Mouse (Mus musculus): Measurements from ENCODE around the gene Cxcl3.
"Not testable (repeated sequence)": the region's sequence is repeated elsewhere in the genome, so short reads cannot be mapped to it uniquely, and the experiment has no call there.

Gene Cxcl3

DNA sequence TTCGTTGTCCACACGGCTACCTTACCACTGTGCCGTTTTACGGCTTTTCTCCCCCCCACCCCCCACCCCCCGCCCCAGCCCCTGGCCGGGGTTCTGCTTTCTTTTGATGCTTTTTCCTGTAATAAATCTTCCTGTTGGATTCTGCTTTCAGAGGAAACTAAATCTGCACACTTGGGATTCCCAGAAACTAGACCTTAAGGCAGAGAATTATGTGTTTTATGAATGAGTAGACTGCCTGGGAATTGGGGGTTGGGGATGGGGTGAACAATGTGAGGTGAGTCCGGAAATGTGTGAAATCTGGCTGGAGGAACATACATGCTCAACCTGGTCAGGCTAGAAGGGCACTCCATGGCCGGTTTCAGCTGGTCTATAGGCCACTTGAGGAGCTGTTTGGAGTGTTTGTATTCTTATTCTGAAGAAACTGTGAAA is 4.2 kb downstream of the Cxcl3 start:
- DNase-seq (ENCODE audit: low spot score): no peak

DNA sequence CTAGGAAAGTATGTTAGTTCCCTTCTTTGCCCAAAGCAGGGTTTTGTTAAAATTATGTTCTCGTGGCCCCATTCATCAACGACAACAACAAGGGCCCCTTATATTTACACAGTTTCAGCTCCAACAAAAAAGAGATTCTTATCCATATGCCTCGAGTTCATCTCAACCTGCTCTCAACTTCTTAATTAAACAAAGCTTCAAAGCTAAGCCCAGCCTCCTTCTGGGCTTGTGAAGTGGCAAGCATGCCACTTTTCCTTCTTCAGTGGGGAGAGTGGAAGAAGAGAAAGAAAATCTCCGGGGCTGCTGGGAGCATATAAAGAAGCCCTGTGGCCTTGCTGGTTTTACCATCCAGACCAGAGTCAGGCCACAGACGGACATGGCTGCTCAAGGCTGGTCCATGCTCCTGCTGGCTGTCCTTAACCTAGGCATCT is 8.3 kb downstream of the Cxcl3 start, which contains the start of gene Cxcl15:
Gene Cxcl15 (plus strand): TSS at position 340 of the 431 bp plus-strand sequence.
- no peak for DNase-seq (ENCODE audit: low spot score)

DNA sequence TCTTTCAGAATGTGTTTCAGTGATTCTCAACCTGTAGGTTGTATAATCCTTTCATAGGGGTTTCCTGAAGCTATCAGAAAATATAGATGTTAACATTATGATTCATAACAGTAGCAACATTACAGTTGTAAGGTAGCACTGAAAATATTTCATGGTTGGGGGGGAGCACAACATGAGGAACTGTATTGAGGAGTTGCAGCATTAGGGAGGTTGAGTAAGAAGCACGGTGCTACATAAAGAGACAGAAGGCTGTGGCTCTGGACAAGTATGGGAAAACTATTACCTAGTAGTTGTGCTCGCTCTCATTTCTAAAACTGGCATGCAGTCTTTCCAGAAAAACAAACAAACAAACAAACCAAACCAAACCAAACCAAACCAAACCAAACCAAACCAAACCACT is 9.5 kb downstream of the Cxcl3 start:
- not testable (repeated sequence) for DNase-seq (ENCODE audit: low spot score)

DNA sequence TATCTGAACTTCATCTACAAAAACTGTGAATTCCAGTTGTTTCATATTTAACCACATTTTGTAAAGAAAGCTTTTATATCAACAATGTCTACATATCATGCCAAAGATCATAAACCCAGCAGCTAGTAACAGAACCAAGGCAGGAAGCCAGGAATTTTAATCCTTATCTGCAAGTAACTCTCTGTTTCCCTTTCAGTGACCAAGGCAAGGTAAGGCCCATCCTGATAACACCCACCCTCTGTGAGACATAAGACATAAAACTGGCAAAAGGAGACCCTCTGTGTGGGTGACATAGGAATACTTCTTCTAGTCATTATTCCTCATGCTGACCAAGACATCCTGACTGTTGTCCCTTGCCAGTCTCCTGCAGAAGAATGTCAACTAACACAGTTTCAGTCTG is 18.7 kb downstream of the Cxcl3 start:
- no peak for DNase-seq (ENCODE audit: low spot score)

DNA sequence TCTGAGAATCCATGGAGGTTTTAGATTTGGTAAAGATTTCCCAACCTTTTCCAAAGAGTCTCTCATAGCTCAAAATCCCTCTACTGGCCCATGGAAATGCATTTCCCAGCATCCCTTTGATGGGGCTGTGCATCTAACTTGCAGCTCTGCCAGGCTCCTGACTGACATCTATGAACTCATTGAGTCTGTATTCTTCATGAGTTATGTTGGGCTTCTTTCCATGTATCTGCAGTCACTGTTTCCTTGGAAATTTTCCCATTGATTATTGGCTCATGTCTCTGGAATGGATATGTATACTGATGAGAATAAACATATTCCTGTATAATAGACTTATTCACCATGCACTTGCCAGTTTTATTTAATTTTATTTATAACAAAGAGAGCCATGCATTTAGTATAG is 20.1 kb downstream of the Cxcl3 start:
- no peak for DNase-seq (ENCODE audit: low spot score)

DNA sequence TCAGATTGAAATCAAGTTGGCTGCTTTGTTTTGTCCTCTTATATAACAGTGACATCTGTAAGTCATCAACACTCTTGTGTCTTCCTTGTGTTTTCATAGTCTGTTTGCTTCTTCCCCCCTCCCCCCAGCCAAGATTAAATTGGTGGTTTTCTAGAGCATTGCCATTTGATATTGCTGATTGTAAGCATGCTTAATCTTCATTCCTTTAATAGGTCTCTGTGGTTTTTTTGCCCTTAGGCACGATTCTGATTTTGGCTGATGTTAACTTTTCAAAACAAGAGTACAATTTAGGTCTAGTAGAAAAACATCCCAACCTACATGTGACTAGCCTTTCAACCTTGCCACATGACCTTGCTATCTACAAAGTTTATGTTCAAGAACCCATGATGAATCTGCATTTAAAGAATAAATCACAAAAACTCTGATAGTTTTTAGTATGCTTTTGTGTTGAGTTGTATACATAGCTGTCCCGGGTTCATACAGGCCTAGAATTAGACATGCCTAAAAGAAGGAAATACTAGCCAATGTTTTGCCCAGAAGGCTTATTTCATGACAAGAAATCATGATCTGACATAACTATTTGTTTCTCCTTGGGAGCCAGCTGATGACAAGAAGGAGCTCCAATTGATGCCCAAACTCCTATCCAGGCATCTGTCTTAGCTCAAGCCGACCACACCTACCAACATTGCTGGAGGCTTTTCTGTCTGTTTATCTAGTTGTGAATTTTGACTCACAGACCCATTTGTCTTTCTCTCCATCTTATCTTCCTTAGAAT is 21.5 kb downstream of the Cxcl3 start:
- DNase-seq (ENCODE audit: low spot score): no peak

DNA sequence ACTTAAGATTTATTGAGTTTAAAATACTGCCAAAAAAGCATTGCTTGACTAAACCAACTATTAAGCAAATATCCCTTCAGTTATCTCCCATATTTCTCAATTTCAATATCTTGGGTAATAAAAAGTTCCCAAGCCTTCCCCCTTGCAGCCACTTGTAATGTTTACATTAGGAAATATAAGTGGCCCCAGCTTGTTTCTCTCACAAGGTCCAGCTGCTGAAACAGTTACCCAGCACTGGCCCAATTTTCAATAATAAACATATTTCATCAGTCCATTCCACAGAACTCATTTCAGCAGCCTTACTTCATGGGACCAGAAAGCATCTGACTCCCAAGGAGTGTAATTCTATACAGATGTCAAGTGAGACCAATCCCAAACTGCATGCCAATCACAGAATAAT is 33.9 kb downstream of the Cxcl3 start:
- no peak for DNase-seq (ENCODE audit: low spot score)

DNA sequence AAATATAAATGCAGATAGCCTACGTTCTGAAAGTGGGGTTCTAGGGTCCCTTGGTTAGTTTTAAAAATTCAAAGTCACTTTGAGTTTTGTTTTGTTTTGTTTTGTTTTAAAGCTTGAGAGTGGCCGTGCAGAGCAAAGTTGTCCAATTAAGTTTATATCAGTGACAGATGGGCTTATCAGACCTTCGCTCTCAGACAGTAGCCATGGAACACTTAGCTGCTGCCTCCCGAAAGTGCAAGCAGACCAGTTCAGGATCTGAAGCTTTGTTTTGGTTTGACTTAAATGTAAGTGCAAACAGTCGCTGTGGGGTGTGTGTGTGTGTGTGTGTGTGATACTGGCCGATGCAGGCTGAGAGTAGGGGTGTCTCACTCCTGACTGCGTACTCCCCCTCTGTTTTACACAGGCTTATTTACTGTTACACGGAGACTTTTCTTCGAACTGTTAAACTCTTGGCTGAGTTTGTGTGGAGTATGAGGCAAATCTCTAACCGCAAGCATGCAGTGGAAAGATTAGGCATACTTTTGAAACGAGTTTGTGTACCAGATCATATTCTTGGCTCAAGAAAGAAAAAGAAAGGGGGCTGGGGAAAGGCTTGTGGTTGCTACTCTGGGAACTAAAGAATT is 46.4 kb downstream of the Cxcl3 start:
- no peak for DNase-seq (ENCODE audit: low spot score)

DNA sequence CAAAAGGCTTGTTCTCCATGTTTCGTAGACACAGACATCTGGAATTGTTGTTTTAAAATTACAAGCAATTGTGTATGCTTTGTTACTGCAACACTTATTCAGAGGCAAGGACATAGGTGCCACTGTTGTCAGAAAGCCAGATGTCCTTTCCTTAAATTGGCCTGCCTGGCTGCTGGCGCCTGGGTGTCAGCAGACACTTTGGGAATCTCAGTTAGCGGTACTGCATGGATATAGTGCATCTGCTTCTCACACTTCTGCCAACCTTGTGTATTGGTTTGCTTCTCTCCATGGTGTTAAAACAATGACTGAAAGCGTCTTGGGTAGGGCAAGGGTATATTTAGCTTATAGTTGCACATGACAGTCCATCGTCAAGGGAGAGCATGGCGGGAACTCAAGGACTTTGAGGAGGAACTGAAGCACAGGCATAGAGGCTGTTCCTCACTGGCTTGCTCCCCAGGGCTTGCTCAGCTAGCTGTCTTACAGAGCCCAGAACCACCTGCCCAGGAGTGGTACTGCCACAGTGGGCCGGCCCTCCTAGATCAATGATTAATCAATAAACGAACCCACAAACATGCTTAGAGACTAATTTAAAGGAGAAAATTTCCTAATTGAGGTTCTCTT is 47.0 kb downstream of the Cxcl3 start:
- DNase-seq (ENCODE audit: low spot score): no peak

DNA sequence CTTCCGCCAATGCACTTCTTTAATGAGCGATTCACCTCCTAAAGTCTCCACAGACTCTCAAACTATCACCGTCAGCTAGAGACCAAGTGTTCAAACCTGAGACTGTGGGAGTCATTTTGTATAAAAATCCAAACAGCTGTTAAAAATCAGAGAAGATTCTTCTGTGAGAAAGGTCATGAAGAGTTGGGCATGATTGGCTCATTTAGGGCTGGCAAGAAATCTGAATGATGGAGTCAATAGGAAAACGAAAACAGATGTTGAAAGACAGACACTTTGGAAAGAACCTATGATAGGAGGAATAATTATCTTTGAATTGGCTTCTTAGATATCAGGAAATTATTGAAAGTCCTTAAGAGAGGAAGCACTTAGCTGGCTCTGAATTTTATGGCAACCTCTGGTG is 48.5 kb downstream of the Cxcl3 start:
- no peak for DNase-seq (ENCODE audit: low spot score)

DNA sequence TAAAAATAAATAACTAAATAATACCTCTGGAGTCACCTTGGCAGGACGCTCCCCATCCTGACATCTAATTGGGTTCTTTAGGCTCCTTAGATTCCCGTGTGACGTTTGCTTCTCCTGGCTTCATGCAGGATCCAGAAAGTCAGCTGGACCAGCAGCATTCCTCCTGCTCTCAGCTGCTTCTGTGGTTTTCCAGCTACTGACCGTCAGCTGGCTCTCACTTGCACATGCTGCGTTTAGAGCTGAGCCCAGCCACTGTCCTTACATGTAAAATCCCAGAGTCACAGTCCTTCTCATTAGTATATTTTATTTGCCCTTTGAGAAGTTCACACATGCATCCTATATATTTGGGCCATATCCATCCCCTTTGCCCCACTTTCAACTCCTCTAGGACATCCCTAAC is 52.7 kb downstream of the Cxcl3 start:
- DNase-seq (ENCODE audit: low spot score): no peak

All from spleen, adult 12 weeks (tissue).